Mouse (Mus musculus) midbrain, embryonic 13.5 days (tissue): ENCODE data around the gene Prss28. TPM values are rescaled to one million over a fixed set of nuclear protein-coding genes. Genes with fewer than 3 reads are reported as not detected.

Source experiments
- ATAC-seq: fragments of 200-750 bp; cut with Nextera tagmentation; 2 replicates; pipeline ENCODE4 v1.8.0; 2017; ENCODE audit warnings: mild to moderate bottlenecking, moderate TSS enrichment, moderate library complexity
- H3K27ac ChIP-seq: fragments of 300-500 bp; sonication (generic); 2 replicates; pipeline ENCODE4 v1.5.1; 2015; ENCODE audit warnings: inconsistent platforms, mild to moderate bottlenecking, moderate library complexity
- H3K27me3 ChIP-seq: fragments of 300-500 bp; sonication (generic); 2 replicates; pipeline ENCODE4 v1.6.1; 2015; ENCODE audit warnings: mild to moderate bottlenecking, inconsistent platforms
- H3K36me3 ChIP-seq: fragments of 300-500 bp; sonication (generic); 2 replicates; pipeline ENCODE4 v1.6.1; 2015; ENCODE audit warnings: mild to moderate bottlenecking, inconsistent platforms
- H3K4me1 ChIP-seq: fragments of 300-500 bp; sonication (generic); replicated peaks from 2 replicates; pipeline ENCODE4 v1.6.1; 2015; ENCODE audit warnings: inconsistent platforms
- H3K4me2 ChIP-seq: fragments of 300-500 bp; sonication (generic); replicated peaks from 2 replicates; pipeline ENCODE4 v1.6.1; 2015; ENCODE audit warnings: moderate library complexity, mild to moderate bottlenecking, inconsistent platforms
- H3K4me3 ChIP-seq: fragments of 300-500 bp; sonication (generic); replicated peaks from 2 replicates; pipeline ENCODE4 v1.5.1; 2015; ENCODE audit warnings: mild to moderate bottlenecking, inconsistent platforms
- H3K9ac ChIP-seq: fragments of 300-500 bp; sonication (generic); replicated peaks from 2 replicates; pipeline ENCODE4 v1.6.1; 2015; ENCODE audit warnings: mild to moderate bottlenecking, inconsistent platforms
- H3K9me3 ChIP-seq: fragments of 300-500 bp; sonication (generic); 2 replicates; pipeline ENCODE4 v1.6.1; 2016; ENCODE audit warnings: mild to moderate bottlenecking, inconsistent platforms
- WGBS: fragments of 180-500 bp; shearing (Covaris S2); methylation state at CpG from one replicate; pipeline ENCODE4 v1.1.7; 2015; 5-methylcytosine and 5-hydroxymethylcytosine counted together
- polyA plus RNA-seq: library from polyadenylated mRNA; unstranded; fragments of >200 nt; fragmentation: Nextera tagmentation; extraction: Ambion mirVana; gene quantifications from 2 replicates; pipeline ENCODE4 v1.2.1, GENCODE M21; 2015

Prss28 gene
- polyA plus RNA-seq: not detected in 2 replicates

GRCm38 (mm10) chr17:25308346-25308745, at the start of gene Prss28:
Gene Prss28, plus strand, starts transcription at chr17:25308646.
- 87% methylated on average over 4 of the region's 4 CpGs for WGBS
- H3K9me3 ChIP-seq: no peaks in the 10 kb centered on the region
- H3K27ac ChIP-seq: no peak within 1 kb of the TSS
- no peaks in the 10 kb centered on the region for H3K36me3 ChIP-seq
- H3K4me1 ChIP-seq: no peaks in the 10 kb centered on the region
- no peak within 1 kb of the TSS for H3K4me3 ChIP-seq
- H3K9ac ChIP-seq: no peak within 1 kb of the TSS
- H3K4me2 ChIP-seq: no peak within 1 kb of the TSS
- ATAC-seq: no peak
- H3K27me3 ChIP-seq: no peaks in the 10 kb centered on the region

- no peak overlapping the region for H3K27ac ChIP-seq
- H3K9ac ChIP-seq: no peak overlapping the region
- ATAC-seq: no peak
- no peak overlapping the region for H3K4me3 ChIP-seq
- no peak overlapping the region for H3K4me2 ChIP-seq
- H3K9me3 ChIP-seq: no peaks in the 10 kb centered on the region
- WGBS: 67% methylated on average over 3 of the region's 3 CpGs
- H3K4me1 ChIP-seq: peaks cover 7% of the 10 kb centered on the region
- no peaks in the 10 kb centered on the region for H3K27me3 ChIP-seq
- peaks cover 82% of the 10 kb centered on the region for H3K36me3 ChIP-seq
Measured at GRCm38 (mm10) chr17:25264453-25264852, 44.0 kb upstream of the Prss28 start.

DNA sequence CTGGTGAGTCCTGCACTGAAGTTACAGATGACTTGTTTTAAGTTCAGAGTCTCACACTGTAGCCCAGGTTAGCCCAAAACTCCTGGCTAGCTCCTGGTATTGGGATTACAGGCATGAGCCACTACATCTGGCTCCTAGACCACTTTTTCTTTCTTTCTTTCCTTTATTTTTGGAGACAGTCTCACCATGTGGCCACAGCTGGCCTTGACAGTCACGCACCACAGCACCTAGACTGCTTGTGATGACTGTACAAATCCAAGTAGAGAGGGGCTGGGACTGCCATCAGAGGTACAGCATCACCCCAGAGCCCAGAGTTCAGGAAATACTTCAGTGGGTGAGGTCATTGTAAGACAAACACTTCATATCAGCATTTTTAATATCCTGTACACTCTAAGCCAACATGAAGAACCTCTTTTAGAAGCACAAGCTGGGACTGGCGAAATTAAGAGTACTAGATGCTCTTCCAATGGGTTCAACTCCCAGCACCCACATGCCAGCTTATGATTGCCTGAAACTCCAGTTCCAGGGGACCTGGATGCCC, 37.6 kb upstream of the Prss28 start:
- WGBS: 91% methylated on average over 2 of the region's 2 CpGs
- no peak overlapping the region for H3K27ac ChIP-seq
- peaks cover 41% of the 10 kb centered on the region for H3K36me3 ChIP-seq
- peak overlapping the region; percentile 4; the same call in 1 of the 2 replicates for H3K9ac ChIP-seq
- H3K4me3 ChIP-seq: peak overlapping the region; percentile 86
- ATAC-seq: no peak
- H3K9me3 ChIP-seq: no peaks in the 10 kb centered on the region
- peak overlapping the region; percentile 97 for H3K4me2 ChIP-seq
- peaks cover 44% of the 10 kb centered on the region for H3K4me1 ChIP-seq
- no peaks in the 10 kb centered on the region for H3K27me3 ChIP-seq

GRCm38 (mm10) chr17:25272326-25272725, 36.1 kb upstream of the Prss28 start:
- WGBS: 1% methylated on average over 10 of the region's 10 CpGs
- no peak for ATAC-seq
- H3K4me3 ChIP-seq: peak overlapping the region; percentile 86
- peaks cover 27% of the 10 kb centered on the region for H3K36me3 ChIP-seq
- H3K27ac ChIP-seq: peak overlapping the region; percentile 99
- no peaks in the 10 kb centered on the region for H3K9me3 ChIP-seq
- peak overlapping the region; percentile 97 for H3K4me2 ChIP-seq
- H3K4me1 ChIP-seq: peaks cover 44% of the 10 kb centered on the region
- H3K27me3 ChIP-seq: no peaks in the 10 kb centered on the region
- peak overlapping the region; percentile 99 for H3K9ac ChIP-seq

DNA sequence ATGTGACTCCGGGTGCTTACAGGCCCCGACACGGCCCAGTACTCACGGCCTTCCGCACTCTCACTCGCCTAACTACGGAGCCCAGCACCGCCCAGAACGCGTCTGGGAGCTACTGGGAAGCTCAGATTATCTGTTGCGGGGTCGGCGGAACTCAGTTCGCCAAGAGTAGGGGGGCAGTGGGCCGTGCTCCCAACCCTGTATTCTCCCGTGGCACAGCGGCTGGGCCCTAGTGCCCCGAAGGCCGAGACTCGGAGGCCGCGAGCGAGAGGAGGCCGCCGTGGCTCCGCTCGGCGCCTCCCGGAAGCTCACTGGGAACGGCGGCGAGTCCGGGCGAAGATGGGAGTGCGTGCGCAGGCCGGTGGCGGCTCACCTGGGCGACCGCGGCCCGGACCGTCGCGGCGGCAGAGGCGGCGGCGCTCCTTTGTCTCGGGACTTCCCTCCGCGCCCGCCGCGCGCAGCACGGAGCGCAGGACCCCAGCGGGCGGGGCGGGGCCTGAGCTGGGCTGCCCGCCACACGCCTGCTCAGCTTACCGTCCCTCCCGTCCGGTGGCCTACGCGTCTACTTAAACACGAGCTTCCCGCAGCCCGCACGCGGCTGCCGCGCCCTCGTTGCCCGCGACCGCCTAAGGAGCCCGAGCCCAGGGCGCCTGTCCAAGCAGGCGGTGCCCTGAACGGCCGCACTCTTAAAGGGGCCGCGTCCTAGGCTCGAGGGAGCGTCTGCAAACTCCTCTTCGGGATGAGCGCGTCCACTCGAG, 35.3 kb upstream of the Prss28 start:
- Histone ChIP-seq H3K9me3 (no peaks in the 10 kb centered on the region), H3K27me3 (0 out of 2 replicates have a peak, but pooled peaks cover 5% of the 10 kb centered on the region), H3K9ac (peak overlapping the region; percentile 99), H3K4me1 (peaks cover 44% of the 10 kb centered on the region), H3K27ac (peak overlapping the region; percentile 99), H3K36me3 (peaks cover 19% of the 10 kb centered on the region), H3K4me3 (peak overlapping the region; percentile 86), H3K4me2 (peak overlapping the region; percentile 97)
- under 1% methylated on average over 76 of the region's 92 CpGs for WGBS
- peak; percentile 93 for ATAC-seq

DNA sequence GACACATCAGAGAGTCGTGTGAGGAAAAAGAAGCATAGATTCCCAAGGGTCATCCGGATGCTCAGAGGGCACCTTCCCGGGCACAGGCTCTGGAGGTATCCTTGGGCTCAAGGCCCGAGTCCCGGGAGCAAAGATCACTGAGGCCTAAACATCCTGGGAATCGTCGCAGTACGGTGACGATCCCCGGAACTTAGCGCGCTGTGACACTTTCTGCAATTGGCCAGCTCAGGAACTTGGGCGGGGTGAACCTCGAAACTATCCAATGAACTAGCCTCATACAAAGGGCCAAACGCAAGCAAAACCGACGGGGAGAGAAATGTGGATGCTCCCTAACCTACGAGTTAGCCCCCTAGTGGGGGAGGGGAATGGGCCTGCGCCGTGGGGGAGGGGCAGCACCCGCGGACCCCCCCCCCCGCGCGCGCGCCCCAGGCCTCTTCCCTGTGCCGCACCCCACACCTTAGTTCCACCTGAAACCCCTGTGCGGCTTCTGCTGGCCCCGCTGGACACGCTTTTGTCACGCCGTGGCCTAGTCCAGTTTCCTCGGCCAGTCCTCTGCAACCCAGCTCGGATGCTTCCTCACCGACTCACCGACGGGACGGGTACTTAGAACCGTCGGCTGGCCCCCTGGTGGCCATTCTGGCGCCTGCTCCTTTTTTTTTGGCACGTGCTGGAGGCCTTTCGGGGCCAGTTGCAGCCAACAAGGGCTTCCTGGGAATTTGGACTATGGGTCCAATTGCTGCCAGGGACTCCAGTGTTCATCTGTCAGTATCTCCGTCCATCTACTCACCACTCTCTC, 34.5 kb upstream of the Prss28 start:
- peak; percentile 88 for ATAC-seq
- peak overlapping the region; percentile 47 for H3K4me2 ChIP-seq
- peak overlapping the region; percentile 86 for H3K4me3 ChIP-seq
- peak overlapping the region; percentile 99 for H3K27ac ChIP-seq
- 0 out of 2 replicates have a peak, but pooled peaks cover 5% of the 10 kb centered on the region for H3K27me3 ChIP-seq
- H3K9me3 ChIP-seq: no peaks in the 10 kb centered on the region
- H3K36me3 ChIP-seq: peaks cover 11% of the 10 kb centered on the region
- WGBS: under 1% methylated on average over 45 of the region's 45 CpGs
- peaks cover 42% of the 10 kb centered on the region for H3K4me1 ChIP-seq
- H3K9ac ChIP-seq: peak overlapping the region; percentile 99

DNA sequence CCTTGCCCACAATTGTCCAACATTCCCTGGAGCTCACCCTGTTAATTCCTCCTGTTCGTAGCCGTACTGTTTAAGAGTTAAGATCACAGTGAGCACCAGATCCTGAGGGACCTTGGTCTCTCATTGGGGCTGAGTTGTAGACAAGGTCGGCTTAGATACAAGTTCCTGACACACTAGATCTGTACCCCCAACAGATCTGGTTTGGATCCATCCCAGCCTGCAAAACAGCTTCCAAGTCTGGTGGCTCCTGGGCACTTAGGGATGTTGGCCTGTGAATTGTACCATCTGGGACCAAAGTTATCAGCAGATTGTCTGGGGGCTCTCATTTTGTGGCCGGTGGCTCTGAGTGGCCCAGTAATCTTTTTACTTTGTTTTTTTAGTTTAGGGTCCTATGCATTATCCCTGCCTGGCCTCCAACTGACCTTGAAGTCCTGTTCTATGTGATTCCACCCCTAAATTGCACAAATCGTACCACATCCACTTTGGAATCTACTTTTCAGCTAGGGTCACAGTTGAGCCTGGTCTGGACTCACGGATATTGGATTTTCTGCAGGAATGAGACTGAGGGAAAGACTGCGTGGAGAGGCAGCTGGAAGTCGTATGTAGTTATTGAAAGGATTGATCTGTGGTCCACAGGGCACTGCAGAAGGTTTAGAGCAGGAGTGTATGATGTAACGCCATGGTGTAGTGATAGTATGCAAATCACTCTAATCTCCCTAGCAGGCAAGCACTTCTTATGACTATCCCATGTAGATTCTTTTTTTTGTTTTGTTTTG, 33.7 kb upstream of the Prss28 start, which contains the start of gene Ube2i:
TSS of gene Ube2i (minus strand) at position 52 of the 776 bp plus-strand sequence.
- peaks cover 2% of the 10 kb centered on the region for H3K36me3 ChIP-seq

DNA sequence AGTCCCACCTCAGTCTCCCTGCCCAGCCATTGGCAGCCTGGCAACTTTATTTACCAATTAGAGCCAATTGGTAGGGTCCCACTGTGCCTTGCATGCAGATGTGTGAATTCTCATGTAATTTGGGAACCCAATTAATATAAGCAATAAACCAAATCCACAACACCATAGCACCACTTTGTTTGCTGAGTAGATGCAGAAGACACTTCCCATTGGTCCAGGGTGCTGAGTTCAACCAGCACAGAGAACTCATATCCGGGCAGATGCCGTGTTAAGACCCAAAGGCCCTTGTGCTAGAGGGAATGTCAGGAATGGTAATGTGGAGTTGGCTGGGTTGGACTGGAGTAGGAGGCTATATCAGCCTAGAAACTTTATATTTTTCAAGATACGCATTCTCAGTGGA, 32.6 kb upstream of the Prss28 start:
- ATAC-seq: no peak
- 94% methylated on average over 3 of the region's 3 CpGs for WGBS
- no peaks in the 10 kb centered on the region for H3K9me3 ChIP-seq

More for the DNA sequence above, 33.7 kb upstream of the Prss28 start, which contains the start of gene Ube2i:
- peaks cover 34% of the 10 kb centered on the region for H3K4me1 ChIP-seq
- H3K4me3 ChIP-seq: peak within 1 kb of the TSS; percentile 86
- H3K4me2 ChIP-seq: peak within 1 kb of the TSS; percentile 47
- no peaks in the 10 kb centered on the region for H3K9me3 ChIP-seq
- WGBS: 80% methylated on average over 9 of the region's 9 CpGs
- 0 out of 2 replicates have a peak, but pooled peaks cover 5% of the 10 kb centered on the region for H3K27me3 ChIP-seq
- ATAC-seq: no peak
- H3K27ac ChIP-seq: peak within 1 kb of the TSS; percentile 99
- peak within 1 kb of the TSS; percentile 99 for H3K9ac ChIP-seq

DNA sequence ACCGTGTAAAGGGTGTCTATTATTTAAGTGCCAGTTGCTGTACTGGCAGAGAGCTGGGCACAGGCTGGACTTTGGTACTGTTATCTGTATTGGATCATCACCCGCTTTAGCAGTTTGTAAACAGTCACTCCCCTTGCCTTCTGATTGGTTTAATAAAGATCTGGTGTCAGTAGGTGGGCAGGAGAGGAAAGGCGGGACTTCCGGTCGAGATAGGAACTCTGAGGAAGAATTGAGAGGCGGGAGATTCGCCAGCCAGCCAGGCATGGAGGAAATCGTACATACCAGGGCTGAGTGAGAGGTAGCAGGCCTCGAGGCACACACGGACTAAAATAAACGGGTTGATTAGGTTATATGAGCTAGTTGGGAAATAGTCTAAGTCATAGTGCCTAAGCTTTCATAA, 26.3 kb upstream of the Prss28 start:
- no peak for ATAC-seq
- no peaks in the 10 kb centered on the region for H3K36me3 ChIP-seq
- H3K4me3 ChIP-seq: no peak overlapping the region
- H3K27ac ChIP-seq: no peak overlapping the region
- WGBS: 51% methylated on average over 11 of the region's 11 CpGs
- H3K27me3 ChIP-seq: peaks cover 9% of the 10 kb centered on the region; the same call in 1 of the 2 replicates
- H3K4me1 ChIP-seq: no peaks in the 10 kb centered on the region
- no peaks in the 10 kb centered on the region for H3K9me3 ChIP-seq
- H3K9ac ChIP-seq: no peak overlapping the region
- H3K4me2 ChIP-seq: no peak overlapping the region

More for the DNA sequence above, 32.6 kb upstream of the Prss28 start:
- Histone ChIP-seq H3K36me3 (no peaks in the 10 kb centered on the region), H3K9ac (no peak overlapping the region), H3K27ac (no peak overlapping the region), H3K4me2 (no peak overlapping the region), H3K27me3 (peaks cover 9% of the 10 kb centered on the region; the same call in 1 of the 2 replicates), H3K4me3 (no peak overlapping the region), H3K4me1 (peaks cover 23% of the 10 kb centered on the region)

- no peaks in the 10 kb centered on the region for H3K36me3 ChIP-seq
- no peaks in the 10 kb centered on the region for H3K9me3 ChIP-seq
- no peak; the same call in 1 of the 2 replicates for ATAC-seq
- H3K27ac ChIP-seq: no peak overlapping the region
- H3K4me3 ChIP-seq: no peak overlapping the region
- no peaks in the 10 kb centered on the region for H3K4me1 ChIP-seq
- no peak overlapping the region for H3K9ac ChIP-seq
- no peak overlapping the region for H3K4me2 ChIP-seq
- 17% methylated on average over 3 of the region's 3 CpGs for WGBS
- H3K27me3 ChIP-seq: peaks cover 4% of the 10 kb centered on the region; the same call in 1 of the 2 replicates
Measured at GRCm38 (mm10) chr17:25285033-25285432, 23.4 kb upstream of the Prss28 start.

- ATAC-seq: no peak
- WGBS: 26% methylated on average over 4 of the region's 4 CpGs
- no peak overlapping the region for H3K4me2 ChIP-seq
- no peak overlapping the region for H3K27ac ChIP-seq
- no peaks in the 10 kb centered on the region for H3K27me3 ChIP-seq
- H3K9ac ChIP-seq: no peak overlapping the region
- no peaks in the 10 kb centered on the region for H3K36me3 ChIP-seq
- no peaks in the 10 kb centered on the region for H3K4me1 ChIP-seq
- no peaks in the 10 kb centered on the region for H3K9me3 ChIP-seq
- H3K4me3 ChIP-seq: no peak overlapping the region
Measured at GRCm38 (mm10) chr17:25288842-25289241, 19.6 kb upstream of the Prss28 start.
